Mouse (Mus musculus): Measurements from ENCODE around the gene Gse1. TPM values are rescaled to one million over a fixed set of nuclear protein-coding genes. Genes with fewer than 3 reads are reported as not detected.
A peak's percentile ranks its signal among the peaks of the same experiment; 100 is the strongest.

Gene Gse1
- polyA plus RNA-seq, 1 experiment from 2014 or later, result 20.7 TPM

DNA sequence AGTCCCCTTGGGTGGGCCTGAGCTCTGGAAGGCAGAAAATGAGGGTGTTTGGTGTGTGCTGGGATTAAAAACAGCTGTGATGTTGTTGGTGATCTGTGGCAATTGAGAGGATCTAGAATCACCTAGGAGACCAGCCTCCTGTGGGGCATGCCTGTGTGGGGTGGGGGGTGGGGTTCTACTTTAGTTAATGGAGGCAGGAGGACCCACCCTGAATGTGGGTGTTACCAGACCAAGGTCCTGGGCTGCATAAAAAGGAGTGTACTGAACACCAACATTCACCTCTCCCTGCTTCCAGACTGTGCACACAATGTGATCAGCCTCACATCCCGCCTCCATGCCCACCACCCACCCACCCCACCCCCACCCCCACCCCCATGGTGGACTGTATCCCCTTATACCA lies 200.9 kb downstream of the Gse1 start:
- ATAC-seq (ENCODE audit: low FRiP score) (no peak), DNase-seq (ENCODE audit: low spot score, missing footprints) (no peak)
- peaks cover 41% of the 10 kb centered on the region for H3K4me1 ChIP-seq (ENCODE audit: control insufficient read depth, insufficient read depth, low read length)
- H3K36me3 ChIP-seq (ENCODE audit: control insufficient read depth, insufficient read depth, low read length), result no peaks in the 10 kb centered on the region
- H3K4me3 ChIP-seq (ENCODE audit: low read depth, low read length), result no peak overlapping the region
- H3K27ac ChIP-seq (ENCODE audit: low read depth, low read length), result no peak overlapping the region
- H3K9me3 ChIP-seq (ENCODE audit: control insufficient read depth, low read length), result no peaks in the 10 kb centered on the region
- H3K27me3 ChIP-seq (ENCODE audit: control insufficient read depth, insufficient read depth, low read length), result no peaks in the 10 kb centered on the region
- WGBS, result 91% methylated on average over 1 of the region's 1 CpGs
- H3K9ac ChIP-seq (ENCODE audit: low read length), result no peak overlapping the region
- H3K4me2 ChIP-seq, result no peak overlapping the region

DNA sequence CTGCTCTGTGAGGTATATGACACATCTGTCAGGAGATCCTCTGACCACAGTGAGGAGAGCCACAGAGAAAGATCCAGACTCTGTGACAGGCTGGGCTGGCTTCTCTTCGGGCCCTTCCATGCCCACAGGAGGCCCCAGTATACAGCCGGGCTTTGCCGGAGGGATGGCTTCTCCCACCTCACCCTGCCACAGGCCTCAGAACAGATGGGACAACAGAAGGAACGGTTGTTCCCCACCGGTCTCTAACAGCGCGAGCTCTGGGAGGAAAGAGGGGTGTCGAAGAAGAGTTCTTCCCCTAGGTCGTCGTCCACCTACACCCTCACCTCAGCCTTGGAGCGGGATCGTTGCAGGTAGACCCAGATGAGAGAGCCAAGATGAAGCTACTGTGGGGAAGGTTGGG lies 202.8 kb downstream of the Gse1 start:
- no peaks in the 10 kb centered on the region for H3K9me3 ChIP-seq (ENCODE audit: control insufficient read depth, low read length)
- no peak overlapping the region for H3K27ac ChIP-seq (ENCODE audit: low read depth, low read length)
- no peak overlapping the region for H3K9ac ChIP-seq (ENCODE audit: low read length)
- H3K4me1 ChIP-seq (ENCODE audit: control insufficient read depth, insufficient read depth, low read length), result peaks cover 23% of the 10 kb centered on the region
- 87% methylated on average over 12 of the region's 12 CpGs for WGBS
- H3K36me3 ChIP-seq (ENCODE audit: control insufficient read depth, insufficient read depth, low read length), result no peaks in the 10 kb centered on the region
- no peak overlapping the region for H3K4me2 ChIP-seq
- H3K4me3 ChIP-seq (ENCODE audit: low read depth, low read length), result no peak overlapping the region
- ATAC-seq (ENCODE audit: low FRiP score) (no peak), DNase-seq (ENCODE audit: low spot score, missing footprints) (no peak)
- no peaks in the 10 kb centered on the region for H3K27me3 ChIP-seq (ENCODE audit: control insufficient read depth, insufficient read depth, low read length)

DNA sequence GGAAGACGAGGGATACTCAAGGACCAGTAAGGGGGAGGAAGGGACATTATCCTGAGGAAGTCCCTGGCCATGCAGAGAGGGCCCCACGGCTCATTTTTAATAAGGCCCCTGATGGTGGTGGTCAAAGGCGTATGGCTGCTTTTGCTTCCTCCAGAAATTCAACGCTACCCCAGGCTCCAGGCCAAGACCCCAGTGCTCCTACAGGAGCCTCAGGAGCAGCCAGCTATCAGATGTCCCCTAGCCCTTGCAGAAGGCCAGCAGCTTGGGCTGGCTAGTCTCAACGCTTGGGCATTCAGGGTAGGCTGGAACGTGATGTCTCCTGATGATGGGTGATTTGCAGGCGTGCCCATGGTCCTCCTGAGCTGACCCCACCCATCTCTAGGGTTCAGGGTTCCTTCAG lies 204.2 kb downstream of the Gse1 start:
- ATAC-seq (ENCODE audit: low FRiP score), result no peak
- no peak overlapping the region for H3K9ac ChIP-seq (ENCODE audit: low read length)
- no peaks in the 10 kb centered on the region for H3K36me3 ChIP-seq (ENCODE audit: control insufficient read depth, insufficient read depth, low read length)
- peaks cover 2% of the 10 kb centered on the region; the same call in 1 of the 2 replicates for H3K27me3 ChIP-seq (ENCODE audit: control insufficient read depth, insufficient read depth, low read length)
- 83% methylated on average over 7 of the region's 7 CpGs for WGBS
- no peaks in the 10 kb centered on the region for H3K9me3 ChIP-seq (ENCODE audit: control insufficient read depth, low read length)
- H3K4me1 ChIP-seq (ENCODE audit: control insufficient read depth, insufficient read depth, low read length), result peaks cover 15% of the 10 kb centered on the region
- H3K27ac ChIP-seq (ENCODE audit: low read depth, low read length), result no peak overlapping the region
- no peak overlapping the region for H3K4me3 ChIP-seq (ENCODE audit: low read depth, low read length)
- no peak for DNase-seq (ENCODE audit: low spot score, missing footprints)
- no peak overlapping the region for H3K4me2 ChIP-seq

DNA sequence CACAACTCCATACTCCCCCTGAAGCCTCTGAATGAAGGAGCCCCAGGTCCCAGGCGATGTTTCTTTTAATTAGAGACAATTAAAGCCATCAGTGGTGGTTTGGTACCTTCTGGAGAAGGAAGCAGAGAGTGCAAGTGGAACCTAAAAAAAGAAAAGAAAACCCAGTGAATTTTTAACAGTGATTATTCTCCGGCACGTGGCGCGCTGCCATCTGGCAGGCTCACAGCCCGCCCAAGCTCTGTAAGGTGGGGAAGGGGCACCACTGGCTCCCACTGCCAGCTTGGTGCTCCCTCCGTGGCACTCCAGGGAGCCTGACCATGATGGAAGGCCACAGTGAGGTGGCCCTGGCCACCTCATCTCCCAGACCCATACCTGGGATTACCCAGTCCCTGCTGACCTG lies 204.9 kb downstream of the Gse1 start:
- Histone ChIP-seq H3K27ac (ENCODE audit: low read depth, low read length) (no peak overlapping the region), H3K4me1 (ENCODE audit: control insufficient read depth, insufficient read depth, low read length) (peaks cover 9% of the 10 kb centered on the region)

DNA sequence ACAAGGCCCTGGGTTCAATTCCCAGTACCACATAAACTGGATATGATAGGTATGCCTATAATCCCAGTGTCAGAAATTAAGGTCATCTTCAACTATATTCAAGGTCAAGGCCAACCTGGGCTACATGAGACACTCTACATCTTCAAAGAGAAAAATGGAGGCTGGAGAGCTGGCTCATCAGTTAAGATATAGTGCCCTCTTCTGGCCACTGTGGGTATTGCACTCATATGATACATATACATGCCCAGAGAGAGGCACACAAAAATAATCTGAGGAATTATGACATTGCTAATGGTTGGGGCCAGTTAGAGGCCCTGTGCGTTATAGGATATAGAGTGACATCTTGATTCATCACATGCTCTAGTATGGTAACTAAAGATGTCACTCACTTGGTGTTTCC lies 205.5 kb downstream of the Gse1 start:
- no peak for DNase-seq (ENCODE audit: low spot score, missing footprints)
- Histone ChIP-seq H3K9ac (ENCODE audit: low read length) (no peak overlapping the region), H3K9me3 (ENCODE audit: control insufficient read depth, low read length) (no peaks in the 10 kb centered on the region), H3K4me2 (no peak overlapping the region), H3K36me3 (ENCODE audit: control insufficient read depth, insufficient read depth, low read length) (no peaks in the 10 kb centered on the region), H3K4me1 (ENCODE audit: control insufficient read depth, insufficient read depth, low read length) (peaks cover 10% of the 10 kb centered on the region), H3K4me3 (ENCODE audit: low read depth, low read length) (no peak overlapping the region), H3K27ac (ENCODE audit: low read depth, low read length) (no peak overlapping the region), H3K27me3 (ENCODE audit: control insufficient read depth, insufficient read depth, low read length) (peaks cover 6% of the 10 kb centered on the region; the same call in 1 of the 2 replicates)
- no peak for ATAC-seq (ENCODE audit: low FRiP score)
- 95% methylated on average over 1 of the region's 1 CpGs for WGBS

More for the DNA sequence above, 204.9 kb downstream of the Gse1 start:
- ATAC-seq (ENCODE audit: low FRiP score) (no peak), DNase-seq (ENCODE audit: low spot score, missing footprints) (no peak)
- Histone ChIP-seq H3K36me3 (ENCODE audit: control insufficient read depth, insufficient read depth, low read length) (no peaks in the 10 kb centered on the region), H3K27me3 (ENCODE audit: control insufficient read depth, insufficient read depth, low read length) (peaks cover 6% of the 10 kb centered on the region; the same call in 1 of the 2 replicates), H3K9ac (ENCODE audit: low read length) (no peak overlapping the region), H3K4me3 (ENCODE audit: low read depth, low read length) (no peak overlapping the region), H3K9me3 (ENCODE audit: control insufficient read depth, low read length) (no peaks in the 10 kb centered on the region), H3K4me2 (no peak overlapping the region)
- 88% methylated on average over 7 of the region's 7 CpGs for WGBS

DNA sequence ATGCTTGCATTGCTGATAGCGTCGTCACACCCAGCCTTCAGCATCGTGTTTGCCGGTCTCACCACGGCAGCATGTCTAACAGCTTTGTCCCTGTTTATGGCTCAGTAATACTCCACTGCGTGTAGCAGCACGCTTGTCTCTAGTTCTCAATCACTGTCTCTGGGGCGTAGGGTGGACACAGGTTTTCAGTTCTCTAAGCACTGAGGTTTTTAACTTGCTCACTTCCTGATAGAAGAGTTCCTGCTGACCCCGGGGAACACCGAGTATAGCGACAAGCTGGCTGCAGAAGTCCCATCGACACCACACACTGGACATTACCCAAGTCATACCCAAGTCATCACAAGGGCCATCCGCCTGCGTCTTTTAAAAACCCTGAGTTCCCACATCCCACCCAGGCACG lies 207.5 kb downstream of the Gse1 start:
- Histone ChIP-seq H3K27me3 (ENCODE audit: control insufficient read depth, insufficient read depth, low read length) (peaks cover 6% of the 10 kb centered on the region), H3K4me1 (ENCODE audit: control insufficient read depth, insufficient read depth, low read length) (peaks cover 28% of the 10 kb centered on the region), H3K4me2 (no peak overlapping the region), H3K4me3 (ENCODE audit: low read depth, low read length) (no peak overlapping the region), H3K9me3 (ENCODE audit: control insufficient read depth, low read length) (no peaks in the 10 kb centered on the region), H3K36me3 (ENCODE audit: control insufficient read depth, insufficient read depth, low read length) (no peaks in the 10 kb centered on the region), H3K27ac (ENCODE audit: low read depth, low read length) (no peak overlapping the region), H3K9ac (ENCODE audit: low read length) (no peak overlapping the region)
- WGBS, result 94% methylated on average over 15 of the region's 15 CpGs
- ATAC-seq (ENCODE audit: low FRiP score) (no peak), DNase-seq (ENCODE audit: low spot score, missing footprints) (no peak)

DNA sequence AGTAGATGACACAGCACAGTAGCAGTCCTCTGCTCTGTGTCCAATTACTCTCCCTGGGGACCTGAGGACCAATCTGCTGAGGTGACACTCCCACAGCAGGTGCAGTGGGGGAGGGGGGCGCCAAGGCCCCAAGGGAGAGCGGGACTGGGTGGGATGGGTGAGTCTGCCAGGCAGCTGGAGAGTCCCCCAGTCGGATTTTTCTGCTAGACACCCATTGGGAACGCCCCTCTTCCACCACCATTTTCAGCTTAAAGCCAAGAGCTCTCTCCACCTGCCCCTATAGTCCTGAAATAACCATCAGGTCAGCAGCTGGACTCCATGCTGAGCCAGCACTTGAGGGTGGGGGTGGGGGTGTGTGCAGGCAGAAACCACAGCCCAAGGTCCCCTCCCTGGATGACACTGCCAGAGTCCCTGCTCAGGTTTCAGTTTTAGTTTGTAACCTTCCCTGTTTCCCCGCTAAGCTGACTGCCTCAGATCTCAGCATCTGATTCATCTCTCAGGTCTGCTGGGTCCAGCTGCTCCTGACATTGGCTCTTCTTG lies 208.3 kb downstream of the Gse1 start:
- ATAC-seq (ENCODE audit: low FRiP score), result no peak
- Histone ChIP-seq H3K27ac (ENCODE audit: low read depth, low read length) (no peak overlapping the region), H3K9me3 (ENCODE audit: control insufficient read depth, low read length) (no peaks in the 10 kb centered on the region), H3K9ac (ENCODE audit: low read length) (0 out of 2 replicates have a peak overlapping the region, but pooled peaks have one; percentile 1), H3K4me2 (no peak overlapping the region), H3K4me1 (ENCODE audit: control insufficient read depth, insufficient read depth, low read length) (peaks cover 33% of the 10 kb centered on the region), H3K27me3 (ENCODE audit: control insufficient read depth, insufficient read depth, low read length) (peaks cover 6% of the 10 kb centered on the region), H3K36me3 (ENCODE audit: control insufficient read depth, insufficient read depth, low read length) (no peaks in the 10 kb centered on the region), H3K4me3 (ENCODE audit: low read depth, low read length) (no peak overlapping the region)
- WGBS, result 47% methylated on average over 5 of the region's 5 CpGs
- no peak for DNase-seq (ENCODE audit: low spot score, missing footprints)

DNA sequence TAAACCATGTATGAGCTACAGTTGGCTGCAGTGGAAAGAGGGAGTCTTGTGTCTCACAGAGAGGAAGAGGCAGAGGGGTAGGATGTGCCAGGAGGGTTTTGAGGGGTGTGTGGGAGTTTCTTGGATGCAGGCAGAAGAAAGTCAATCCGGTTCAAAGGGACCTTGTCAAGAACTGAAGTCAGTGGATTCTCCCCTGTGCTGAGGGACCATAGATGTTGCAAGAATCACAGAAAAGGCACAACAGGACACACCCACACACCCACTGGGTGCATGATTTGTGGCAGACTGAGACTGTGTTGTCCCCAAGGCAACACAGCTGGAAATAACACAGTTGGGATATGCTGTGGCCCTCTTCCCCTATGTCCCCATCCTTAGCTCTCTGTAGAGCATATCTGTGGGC lies 209.0 kb downstream of the Gse1 start:
- Histone ChIP-seq H3K4me3 (ENCODE audit: low read depth, low read length) (no peak overlapping the region), H3K27me3 (ENCODE audit: control insufficient read depth, insufficient read depth, low read length) (peaks cover 6% of the 10 kb centered on the region), H3K9me3 (ENCODE audit: control insufficient read depth, low read length) (no peaks in the 10 kb centered on the region), H3K4me1 (ENCODE audit: control insufficient read depth, insufficient read depth, low read length) (peaks cover 33% of the 10 kb centered on the region), H3K36me3 (ENCODE audit: control insufficient read depth, insufficient read depth, low read length) (no peaks in the 10 kb centered on the region), H3K27ac (ENCODE audit: low read depth, low read length) (no peak overlapping the region), H3K9ac (ENCODE audit: low read length) (no peak overlapping the region), H3K4me2 (no peak overlapping the region)
- ATAC-seq (ENCODE audit: low FRiP score), result no peak
- 71% methylated on average over 1 of the region's 1 CpGs for WGBS
- DNase-seq (ENCODE audit: low spot score, missing footprints), result no peak

DNA sequence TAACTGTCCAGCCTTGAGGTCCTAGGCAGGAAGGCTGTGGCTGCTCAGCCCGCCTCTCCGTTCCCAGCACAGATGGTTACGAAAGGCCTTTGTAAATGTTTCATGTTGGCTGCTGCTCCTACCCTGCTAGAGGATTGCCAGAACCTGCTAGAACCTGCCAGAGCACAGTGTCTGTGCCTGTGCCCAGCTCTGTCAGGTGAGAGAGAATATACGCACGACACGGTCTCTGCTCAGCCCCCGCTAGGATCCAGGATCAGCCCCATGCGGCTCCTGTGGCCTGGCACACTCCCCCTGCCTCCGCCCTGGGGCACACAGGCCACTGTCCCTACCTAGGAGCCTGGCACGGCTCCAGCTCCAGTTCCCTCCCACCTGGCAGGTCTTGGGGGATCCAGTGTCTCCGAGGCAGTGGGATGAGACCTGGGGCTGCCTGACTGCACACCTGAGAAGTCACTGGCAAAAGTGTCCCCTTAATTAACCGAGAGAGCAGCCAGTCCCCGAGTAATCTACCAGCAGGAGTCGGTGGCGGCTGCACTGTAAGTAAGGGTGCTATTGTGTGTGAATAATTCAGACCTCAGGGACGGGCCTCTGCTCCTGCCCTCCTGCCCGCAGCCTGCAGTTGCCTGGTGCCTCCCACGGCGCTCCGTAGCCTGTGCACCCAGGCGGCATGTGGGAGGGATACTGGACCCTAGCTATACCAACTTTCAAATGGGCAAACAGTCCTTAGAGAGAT lies 209.6 kb downstream of the Gse1 start:
- Histone ChIP-seq H3K4me1 (ENCODE audit: control insufficient read depth, insufficient read depth, low read length) (peaks cover 33% of the 10 kb centered on the region), H3K36me3 (ENCODE audit: control insufficient read depth, insufficient read depth, low read length) (no peaks in the 10 kb centered on the region), H3K9me3 (ENCODE audit: control insufficient read depth, low read length) (no peaks in the 10 kb centered on the region), H3K27ac (ENCODE audit: low read depth, low read length) (no peak overlapping the region), H3K27me3 (ENCODE audit: control insufficient read depth, insufficient read depth, low read length) (peaks cover 6% of the 10 kb centered on the region), H3K4me2 (no peak overlapping the region), H3K9ac (ENCODE audit: low read length) (0 out of 2 replicates have a peak overlapping the region, but pooled peaks have one; percentile 1), H3K4me3 (ENCODE audit: low read depth, low read length) (no peak overlapping the region)
- 68% methylated on average over 21 of the region's 21 CpGs for WGBS
- no peak for DNase-seq (ENCODE audit: low spot score, missing footprints)
- no peak for ATAC-seq (ENCODE audit: low FRiP score)
